Mouse (Mus musculus) bone marrow macrophage, adult 2 months (primary cell): ENCODE measurements around the gene Adcy4. TPM values are rescaled to one million over a fixed set of nuclear protein-coding genes. Genes with fewer than 3 reads are reported as not detected.
"Not testable (repeated sequence)": the region's sequence is repeated elsewhere in the genome, so short reads cannot be mapped to it uniquely, and the experiment has no call there.

ENCODE experiments used
- H3K27ac ChIP-seq: 2 replicates; pipeline ENCODE4 v1.5.1; 2012; ENCODE audit warnings: low read depth, low read length; ENCODE audit not compliant: insufficient read depth
- H3K4me1 ChIP-seq: 2 replicates; pipeline ENCODE4 v1.6.1; 2012; ENCODE audit warnings: low read length; ENCODE audit not compliant: control insufficient read depth, insufficient read depth
- H3K4me3 ChIP-seq: 2 replicates; pipeline ENCODE4 v1.5.1; 2012; ENCODE audit warnings: mild to moderate bottlenecking, low read length, moderate library complexity; ENCODE audit not compliant: insufficient read depth
- CTCF ChIP-seq: IDR thresholded peaks from 2 replicates; pipeline ENCODE4 v1.5.1; 2012; ENCODE audit warnings: low read depth, mild to moderate bottlenecking, low read length, moderate library complexity
- POLR2A ChIP-seq: IDR thresholded peaks from 2 replicates; pipeline ENCODE4 v1.6.1; 2012; ENCODE audit warnings: mild to moderate bottlenecking, low read depth, low read length, borderline replicate concordance
- polyA plus RNA-seq: library from polyadenylated mRNA; stranded (reverse); fragments of >200 nt; gene quantifications from 2 replicates; pipeline ENCODE4 v1.2.4, GENCODE M21; 2012; ENCODE audit not compliant: missing spikeins, insufficient read depth, insufficient read length

The Adcy4 gene
- polyA plus RNA-seq, 1 experiment = not detected

DNA sequence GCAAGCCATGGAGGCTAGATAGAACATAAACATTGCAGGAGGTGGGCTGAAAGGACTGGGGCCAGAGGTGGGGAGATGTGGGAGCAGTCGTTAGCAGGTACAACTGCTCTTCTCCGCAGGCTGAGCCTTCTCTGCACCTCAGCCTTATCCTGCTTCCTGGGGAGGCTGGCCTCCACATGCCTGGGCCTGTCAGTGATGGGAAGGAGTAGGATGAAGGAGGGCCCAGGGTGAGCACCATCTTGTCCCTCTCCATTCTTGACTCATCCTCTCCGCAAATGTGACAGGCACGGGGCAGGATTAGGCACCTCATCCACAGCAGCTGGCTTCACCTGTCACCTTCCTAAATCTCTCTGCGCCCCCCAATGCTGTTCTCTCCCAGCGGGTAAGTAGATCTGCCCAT, 22.7 kb downstream of the Adcy4 start, which contains the start of gene Ltb4r2:
TSS of gene Ltb4r2 (plus strand) at position 266 of the 400 bp plus-strand sequence.
- no peak within 1 kb of the TSS for H3K4me3 ChIP-seq
- H3K4me1 ChIP-seq = peaks cover 32% of the 10 kb centered on the region
- no peak within 1 kb of the TSS for H3K27ac ChIP-seq
- TF ChIP-seq CTCF = no peak
- TF ChIP-seq POLR2A = no peak

DNA sequence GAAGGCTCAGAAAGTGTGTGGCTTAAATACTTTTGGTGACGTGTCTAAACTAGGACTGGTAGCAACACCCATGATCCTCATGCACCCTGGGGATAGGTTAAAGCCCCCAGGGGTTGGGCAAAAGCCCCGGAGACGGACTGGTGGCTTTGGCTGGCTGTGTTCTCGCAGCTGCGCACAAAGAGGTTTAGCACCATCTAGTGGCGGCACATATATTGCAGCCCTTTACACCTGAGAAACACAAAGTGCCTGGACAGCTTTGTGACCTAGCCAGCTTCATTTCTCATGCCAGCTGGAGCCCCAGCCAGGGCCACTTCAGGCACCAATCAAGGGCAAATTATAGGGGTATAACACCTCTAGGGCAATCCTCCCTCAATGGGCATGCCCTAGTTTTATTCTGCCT, 23.7 kb downstream of the Adcy4 start:
- Histone ChIP-seq H3K4me3 (0 out of 2 replicates have a peak overlapping the region, but pooled peaks have one; percentile 2), H3K4me1 (peaks cover 32% of the 10 kb centered on the region)
- H3K27ac ChIP-seq = not testable (repeated sequence)
- peak; percentile 40 for TF ChIP-seq CTCF

DNA sequence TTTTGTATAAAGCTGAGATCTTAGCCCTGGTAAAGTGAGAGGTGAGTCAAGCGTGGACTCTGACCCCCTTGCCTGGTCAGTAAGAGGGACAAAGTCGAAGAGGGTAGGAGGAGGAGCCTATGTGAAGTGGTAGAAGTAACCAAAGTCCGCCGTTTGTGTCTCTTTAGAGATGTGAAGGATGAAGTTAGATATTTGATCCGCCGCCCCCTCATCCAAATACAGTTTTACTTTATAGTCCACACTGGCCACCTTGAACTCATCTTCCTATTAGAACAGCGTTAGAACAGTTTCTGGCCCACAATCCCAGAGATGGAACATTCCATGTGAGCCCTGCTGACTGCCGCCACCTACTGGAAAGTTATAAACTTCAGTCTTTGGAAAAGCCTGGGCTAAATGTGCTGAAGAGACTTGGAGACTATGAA, 25.5 kb downstream of the Adcy4 start, which contains the start of gene Cideb:
TSS of gene Cideb (minus strand) at position 96 of the 422 bp plus-strand sequence.
- H3K4me1 ChIP-seq = peaks cover 18% of the 10 kb centered on the region
- H3K27ac ChIP-seq = no peak within 1 kb of the TSS
- H3K4me3 ChIP-seq = no peak within 1 kb of the TSS
- no peak for TF ChIP-seq CTCF
- TF ChIP-seq POLR2A = no peak

DNA sequence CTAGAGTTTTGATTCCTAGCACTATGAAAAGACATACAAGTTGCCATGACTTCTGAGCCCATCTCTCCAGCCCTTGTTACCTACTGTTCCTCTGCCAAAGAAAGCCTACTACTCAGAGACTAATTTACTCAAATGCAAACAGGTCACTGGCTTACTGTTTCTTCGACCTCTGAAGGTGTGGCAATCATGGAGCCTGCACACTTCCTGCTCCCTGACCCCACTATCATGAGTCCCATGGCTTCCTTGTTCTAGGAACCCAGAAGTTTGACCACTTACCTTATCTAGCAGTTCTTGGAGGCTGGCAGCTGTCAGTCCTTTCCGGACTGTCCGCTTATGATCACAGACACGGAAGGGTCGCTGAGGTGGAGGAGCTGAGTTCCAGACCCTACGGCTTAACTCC, 26.3 kb downstream of the Adcy4 start:
- Histone ChIP-seq H3K27ac (no peak overlapping the region), H3K4me1 (peaks cover 10% of the 10 kb centered on the region), H3K4me3 (no peak overlapping the region)
- TF ChIP-seq POLR2A (no peak), CTCF (no peak)

DNA sequence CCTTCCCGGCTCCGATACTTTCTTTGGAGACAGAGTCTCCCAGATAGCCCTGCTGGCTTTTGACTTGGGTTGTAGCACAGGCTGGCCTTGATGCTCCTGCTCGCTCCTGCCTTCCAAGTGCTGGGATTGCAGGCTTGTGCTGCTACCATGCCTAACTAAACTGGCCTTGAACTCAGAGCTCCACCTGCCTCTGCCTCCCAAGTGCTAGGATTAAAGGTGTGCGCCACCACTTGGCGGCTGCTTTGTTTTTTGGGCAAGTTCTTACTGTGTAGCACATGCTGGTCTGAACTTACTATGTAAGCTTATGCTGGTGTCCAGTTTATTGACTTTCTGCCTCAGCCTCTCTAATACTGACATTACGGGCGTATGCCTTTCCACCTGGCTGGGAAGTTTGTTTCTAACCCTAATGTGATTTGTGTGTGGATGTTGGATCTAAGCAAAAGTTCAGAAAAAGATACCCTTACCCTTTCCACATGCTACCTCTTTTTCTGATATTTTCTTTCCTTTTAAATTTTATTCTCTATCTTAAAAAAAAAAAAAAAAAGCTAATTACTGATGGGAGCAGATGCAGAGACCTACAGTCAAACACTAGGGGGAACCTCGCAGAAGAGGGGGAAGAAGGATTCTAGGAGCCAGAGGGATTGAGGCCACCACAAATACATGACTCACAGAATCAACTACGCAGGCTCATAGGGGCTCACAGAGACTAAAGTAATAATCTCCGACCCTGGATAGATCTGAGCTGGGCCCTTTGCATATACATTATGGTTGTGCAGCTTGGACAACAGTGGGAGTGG, 36.6 kb downstream of the Adcy4 start:
- Histone ChIP-seq H3K4me1 (peaks cover 17% of the 10 kb centered on the region), H3K27ac (no peak overlapping the region), H3K4me3 (peak overlapping the region; percentile 83)
- no peak for TF ChIP-seq POLR2A
- TF ChIP-seq CTCF = no peak

DNA sequence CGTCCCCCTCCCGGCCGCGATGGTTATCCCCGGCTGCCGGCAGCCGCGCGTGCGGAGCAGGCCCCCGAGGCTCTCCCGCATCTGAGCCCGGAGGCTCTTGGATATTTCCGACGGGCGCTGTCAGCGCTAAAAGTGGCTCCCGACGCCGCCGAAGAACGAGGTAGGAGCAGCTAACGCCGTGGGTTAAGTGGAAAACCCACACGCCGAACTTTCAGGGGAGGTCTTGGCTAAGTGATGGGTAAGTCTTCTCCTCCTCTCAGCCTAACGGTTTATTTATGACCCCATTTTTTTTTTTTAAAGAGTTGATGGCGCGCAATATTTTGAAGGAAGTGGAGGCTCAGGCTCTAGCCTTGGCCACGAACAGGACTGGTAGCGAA, 38.0 kb downstream of the Adcy4 start:
- peak overlapping the region; percentile 40 for H3K27ac ChIP-seq
- H3K4me3 ChIP-seq = peak overlapping the region; percentile 83
- no peak for TF ChIP-seq POLR2A
- TF ChIP-seq CTCF = no peak
- peaks cover 17% of the 10 kb centered on the region for H3K4me1 ChIP-seq

DNA sequence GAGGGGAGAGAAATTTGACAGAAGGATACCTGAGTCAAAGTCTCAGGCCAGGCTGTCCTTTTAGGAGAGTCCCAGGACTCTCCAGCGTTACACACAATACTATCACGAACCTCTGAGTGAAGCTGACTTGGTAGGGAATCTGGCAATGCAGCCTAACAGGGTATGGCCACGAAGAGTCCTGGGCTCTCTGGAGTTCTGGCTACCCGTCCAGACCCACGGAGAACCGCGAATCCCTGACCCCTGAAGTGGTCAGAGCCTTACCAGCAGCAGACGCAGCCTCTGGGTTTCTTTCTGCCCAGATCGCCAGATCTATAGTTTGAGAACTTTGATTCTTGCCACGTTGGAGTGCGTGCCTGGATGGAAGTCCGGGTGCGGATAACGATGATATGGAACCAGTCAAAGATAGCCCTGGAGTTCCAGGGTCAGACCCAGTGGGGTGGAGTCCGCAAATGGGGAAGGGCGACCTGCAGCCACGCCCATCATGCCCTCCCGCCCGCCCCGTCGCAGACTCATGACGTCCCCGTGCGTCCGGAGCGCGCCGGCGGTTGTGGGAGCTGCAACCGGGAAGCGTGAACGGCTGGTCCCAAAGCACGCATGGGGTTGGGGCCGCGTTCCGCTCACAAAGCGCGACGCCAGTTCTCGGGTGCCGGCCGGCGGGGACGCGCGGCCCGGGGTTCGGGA, 38.6 kb downstream of the Adcy4 start, which contains the start of the genes Dhrs1 and Nop9:
TSS of gene Dhrs1 (minus strand) at position 511 of the 681 bp plus-strand sequence.
TSS of gene Nop9 (plus strand) at position 514 of the 681 bp plus-strand sequence.
- Histone ChIP-seq H3K4me1 (peaks cover 17% of the 10 kb centered on the region), H3K27ac (peak within 1 kb of the TSS; percentile 40), H3K4me3 (peak within 1 kb of the TSS; percentile 83)
- TF ChIP-seq POLR2A (no peak), CTCF (no peak)

DNA sequence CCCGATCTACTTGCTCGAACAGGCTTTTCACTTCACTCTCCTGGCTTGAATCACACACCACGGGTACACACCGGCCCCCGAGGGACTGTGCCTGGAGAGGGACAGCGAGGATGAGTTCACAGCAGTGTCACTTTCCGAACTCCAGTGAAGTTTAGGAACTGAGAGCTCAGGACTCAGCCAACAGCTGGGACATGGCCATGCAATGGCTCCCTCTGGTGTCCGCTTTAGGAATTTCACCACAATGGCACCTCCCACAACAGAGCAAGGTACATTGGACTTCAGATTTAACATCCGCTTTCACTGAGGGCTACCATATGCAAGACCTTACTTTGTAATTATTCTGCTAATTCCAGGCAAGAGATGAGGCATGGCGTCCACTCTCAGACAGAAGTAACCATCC, 40.2 kb downstream of the Adcy4 start:
- Histone ChIP-seq H3K4me3 (no peak overlapping the region), H3K27ac (no peak overlapping the region), H3K4me1 (peaks cover 17% of the 10 kb centered on the region)
- no peak for TF ChIP-seq POLR2A
- TF ChIP-seq CTCF = peak; percentile 68

DNA sequence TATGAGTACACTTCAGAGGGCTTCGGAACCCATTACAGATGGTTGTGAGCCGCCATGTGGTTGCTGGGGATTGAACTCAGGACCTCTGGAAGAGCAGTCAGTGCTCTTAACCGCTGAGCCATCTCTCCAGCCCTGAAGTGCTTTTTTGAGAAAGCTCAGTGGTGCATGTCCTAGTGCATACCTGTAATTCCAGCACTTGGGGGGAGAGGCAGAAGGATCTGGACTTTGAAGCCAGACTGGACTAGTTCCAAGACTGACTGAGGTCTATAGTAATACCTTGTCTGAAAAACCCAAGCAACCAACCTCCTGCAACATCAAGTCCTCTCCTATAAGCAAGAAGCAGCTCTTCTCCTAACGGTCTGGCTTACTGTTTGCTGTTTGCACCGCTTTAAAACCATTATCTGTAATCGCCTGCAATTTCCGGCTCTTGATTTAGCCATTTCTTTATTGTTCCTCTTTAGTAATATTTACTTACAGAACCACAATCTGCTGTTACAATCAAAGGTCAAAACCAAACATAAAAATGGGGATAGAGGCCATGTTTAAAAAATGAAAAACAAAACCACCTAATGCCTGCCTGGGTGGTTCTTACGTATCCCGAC, 46.7 kb downstream of the Adcy4 start:
- Histone ChIP-seq H3K4me3 (no peak overlapping the region), H3K27ac (no peak overlapping the region), H3K4me1 (peaks cover 22% of the 10 kb centered on the region)
- no peak for TF ChIP-seq POLR2A
- TF ChIP-seq CTCF = no peak

DNA sequence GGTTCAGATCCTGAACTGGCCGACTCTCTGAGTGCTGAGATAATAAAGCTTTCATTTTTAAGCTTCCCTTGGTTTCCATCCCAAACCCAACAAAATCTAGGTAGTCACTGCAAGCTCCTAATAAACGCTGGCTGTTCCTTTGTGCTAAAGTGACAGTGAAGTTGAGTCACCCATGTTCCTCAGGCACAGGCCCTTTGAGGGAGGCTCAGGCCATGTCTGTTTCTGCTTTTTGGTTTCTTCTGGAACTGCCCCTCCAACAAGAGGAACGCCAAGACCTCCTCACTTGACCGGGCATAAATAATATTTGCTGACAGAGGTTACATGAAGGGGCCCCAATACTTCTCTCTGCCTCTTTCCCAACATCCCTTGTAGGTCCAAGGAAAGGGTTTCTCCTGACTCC, 48.1 kb downstream of the Adcy4 start:
- Histone ChIP-seq H3K4me3 (no peak overlapping the region), H3K4me1 (peaks cover 23% of the 10 kb centered on the region), H3K27ac (peak overlapping the region; percentile 39)
- TF ChIP-seq CTCF (no peak), POLR2A (no peak)
